Mouse (Mus musculus) ES-Bruce4 (cell line): ENCODE data around the gene Eng.

Source experiments
- CTCF ChIP-seq: IDR thresholded peaks from one replicate; pipeline ENCODE4 v1.8.1; 2011; ENCODE audit warnings: low read depth, low read length
- EP300 ChIP-seq: IDR thresholded peaks from 2 replicates; pipeline ENCODE4 v1.6.1; 2011; ENCODE audit warnings: low read depth, low read length; ENCODE audit not compliant: insufficient read depth
- POLR2A ChIP-seq: IDR thresholded peaks from one replicate; pipeline ENCODE4 v1.8.1; 2011; ENCODE audit warnings: low read length; ENCODE audit not compliant: insufficient read depth

- TF ChIP-seq POLR2A (no peak), CTCF (no peak), EP300 (no peak)
These were observed 5.8 kb upstream of the Eng start for GRCm38 (mm10) chr2:32640550-32641051.
